Mouse (Mus musculus) stomach, postnatal 0 days (tissue): Measurements from ENCODE around the gene Coq9. TPM values are rescaled to one million over a fixed set of nuclear protein-coding genes. Genes with fewer than 3 reads are reported as not detected.

ENCODE experiments used
- ATAC-seq: fragments of 200-750 bp; cut with Nextera tagmentation; 2 replicates; pipeline ENCODE4 v1.8.0; 2017; ENCODE audit not compliant: low FRiP score, low TSS enrichment
- DNase-seq: peaks from one replicate; pipeline ENCODE4 v3.0.0-alpha.2; 2016; ENCODE audit warnings: low spot score
- H3K27ac ChIP-seq: fragments of 300-500 bp; sonication (generic); replicated peaks from 2 replicates; pipeline ENCODE4 v1.5.1; 2014; ENCODE audit warnings: mild to moderate bottlenecking, control low read depth
- H3K27me3 ChIP-seq: fragments of 300-500 bp; sonication (generic); 2 replicates; pipeline ENCODE4 v1.6.1; 2014; ENCODE audit warnings: low read length; ENCODE audit not compliant: control insufficient read depth, insufficient read depth
- H3K36me3 ChIP-seq: fragments of 300-500 bp; sonication (generic); 2 replicates; pipeline ENCODE4 v1.6.1; 2014; ENCODE audit warnings: low read length, mixed read lengths; ENCODE audit not compliant: control insufficient read depth, insufficient read depth
- H3K4me1 ChIP-seq: fragments of 300-500 bp; sonication (generic); replicated peaks from 2 replicates; pipeline ENCODE4 v1.6.1; 2014; ENCODE audit warnings: antibody characterized with exemption; ENCODE audit not compliant: control insufficient read depth, insufficient read depth
- H3K4me2 ChIP-seq: fragments of 300-500 bp; sonication (generic); replicated peaks from 2 replicates; pipeline ENCODE4 v1.6.1; 2014; ENCODE audit warnings: low read depth, mild to moderate bottlenecking, control low read depth, moderate library complexity
- H3K4me3 ChIP-seq: fragments of 300-500 bp; sonication (generic); 2 replicates; pipeline ENCODE4 v1.5.1; 2014; ENCODE audit warnings: low read depth, low read length, control low read depth
- H3K9ac ChIP-seq: fragments of 300-500 bp; sonication (generic); 2 replicates; pipeline ENCODE4 v1.6.1; 2014; ENCODE audit warnings: mild to moderate bottlenecking, low read length, control low read depth, mixed read lengths
- H3K9me3 ChIP-seq: fragments of 300-500 bp; sonication (generic); 2 replicates; pipeline ENCODE4 v1.6.1; 2016; ENCODE audit warnings: low read length; ENCODE audit not compliant: control insufficient read depth
- CTCF ChIP-seq: IDR thresholded peaks from 2 replicates; pipeline ENCODE4 v1.5.1; 2016; ENCODE audit warnings: antibody characterized with exemption, low read depth, mild to moderate bottlenecking, moderate library complexity
- EP300 ChIP-seq: optimal IDR thresholded peaks from 2 replicates; pipeline ENCODE3; 2016; ENCODE audit warnings: antibody characterized with exemption
- WGBS: fragments of 180-500 bp; shearing (Covaris S2); extraction: QIAGEN DNeasy Blood & Tissue Kit; methylation state at CpG from one replicate; pipeline ENCODE4 v1.1.7; 2014; 5-methylcytosine and 5-hydroxymethylcytosine counted together
- polyA plus RNA-seq: library from polyadenylated mRNA; unstranded; fragments of >200 nt; fragmentation: Nextera tagmentation; extraction: Ambion mirVana; gene quantifications from 2 replicates; pipeline ENCODE4 v1.2.1, GENCODE M21; 2015

Gene Coq9
- polyA plus RNA-seq, 1 experiment from 2014 or later, result 62.3 TPM

- Histone ChIP-seq H3K4me3 (no peak overlapping the region), H3K9me3 (no peaks in the 10 kb centered on the region), H3K27ac (no peak overlapping the region), H3K4me1 (no peaks in the 10 kb centered on the region), H3K9ac (no peak overlapping the region), H3K27me3 (no peaks in the 10 kb centered on the region), H3K4me2 (no peak overlapping the region), H3K36me3 (no peaks in the 10 kb centered on the region)
- peak; percentile 79 for TF ChIP-seq CTCF
- no peak for TF ChIP-seq EP300
- DNase-seq (peak; percentile 39), ATAC-seq (peak; percentile 32; the same call in 1 of the 2 replicates)
- WGBS, result 43% methylated on average over 14 of the region's 14 CpGs
Observed at GRCm38 (mm10) chr8:94801293-94802095, 36.6 kb upstream of the Coq9 start.

- no peak overlapping the region for H3K4me3 ChIP-seq
- H3K4me1 ChIP-seq, result no peaks in the 10 kb centered on the region
- H3K27me3 ChIP-seq, result no peaks in the 10 kb centered on the region
- no peak for DNase-seq
- H3K9ac ChIP-seq, result no peak overlapping the region
- no peaks in the 10 kb centered on the region for H3K9me3 ChIP-seq
- H3K4me2 ChIP-seq, result no peak overlapping the region
- TF ChIP-seq EP300 (no peak), CTCF (no peak)
- H3K36me3 ChIP-seq, result no peaks in the 10 kb centered on the region
- WGBS, result 62% methylated on average over 4 of the region's 4 CpGs
- ATAC-seq, result no peak
- H3K27ac ChIP-seq, result no peak overlapping the region
Observed at GRCm38 (mm10) chr8:94802375-94802774, 35.7 kb upstream of the Coq9 start.

- no peaks in the 10 kb centered on the region for H3K9me3 ChIP-seq
- TF ChIP-seq EP300, result no peak
- no peak for TF ChIP-seq CTCF
- no peak overlapping the region for H3K9ac ChIP-seq
- no peaks in the 10 kb centered on the region for H3K36me3 ChIP-seq
- DNase-seq (no peak), ATAC-seq (no peak)
- H3K4me2 ChIP-seq, result no peak overlapping the region
- 62% methylated on average over 6 of the region's 6 CpGs for WGBS
- no peaks in the 10 kb centered on the region for H3K4me1 ChIP-seq
- H3K27me3 ChIP-seq, result no peaks in the 10 kb centered on the region
- H3K27ac ChIP-seq, result no peak overlapping the region
- no peak overlapping the region for H3K4me3 ChIP-seq
Observed at GRCm38 (mm10) chr8:94803551-94803950, 34.6 kb upstream of the Coq9 start.

- WGBS, result 69% methylated on average over 10 of the region's 10 CpGs
- TF ChIP-seq EP300, result no peak
- Histone ChIP-seq H3K27ac (no peak overlapping the region), H3K36me3 (no peaks in the 10 kb centered on the region), H3K9me3 (no peaks in the 10 kb centered on the region), H3K4me2 (no peak overlapping the region), H3K9ac (no peak overlapping the region), H3K4me3 (no peak overlapping the region), H3K27me3 (no peaks in the 10 kb centered on the region), H3K4me1 (no peaks in the 10 kb centered on the region)
- DNase-seq (no peak), ATAC-seq (no peak)
Observed at GRCm38 (mm10) chr8:94804546-94805340, 33.4 kb upstream of the Coq9 start.

GRCm38 (mm10) chr8:94805811-94806210 is 32.3 kb upstream of the Coq9 start:
- H3K4me2 ChIP-seq, result no peak overlapping the region
- no peak overlapping the region for H3K4me3 ChIP-seq
- DNase-seq (no peak), ATAC-seq (no peak)
- no peaks in the 10 kb centered on the region for H3K9me3 ChIP-seq
- no peak for TF ChIP-seq CTCF
- H3K27ac ChIP-seq, result no peak overlapping the region
- no peaks in the 10 kb centered on the region for H3K27me3 ChIP-seq
- WGBS, result 59% methylated on average over 4 of the region's 4 CpGs
- no peak overlapping the region for H3K9ac ChIP-seq
- no peaks in the 10 kb centered on the region for H3K36me3 ChIP-seq
- H3K4me1 ChIP-seq, result no peaks in the 10 kb centered on the region

- 55% methylated on average over 7 of the region's 7 CpGs for WGBS
- H3K27me3 ChIP-seq, result no peaks in the 10 kb centered on the region
- H3K4me3 ChIP-seq, result no peak overlapping the region
- H3K9me3 ChIP-seq, result no peaks in the 10 kb centered on the region
- H3K27ac ChIP-seq, result no peak overlapping the region
- no peaks in the 10 kb centered on the region for H3K36me3 ChIP-seq
- no peak overlapping the region for H3K4me2 ChIP-seq
- DNase-seq (no peak), ATAC-seq (peak; percentile 19; the same call in 1 of the 2 replicates)
- no peaks in the 10 kb centered on the region for H3K4me1 ChIP-seq
- H3K9ac ChIP-seq, result no peak overlapping the region
- TF ChIP-seq CTCF (no peak), EP300 (no peak)
Observed at GRCm38 (mm10) chr8:94807506-94807905, 30.6 kb upstream of the Coq9 start.
